Mouse (Mus musculus) layer of hippocampus, adult 2 months (tissue): ENCODE data around the gene Rab40b. TPM values are rescaled to one million over a fixed set of nuclear protein-coding genes. Genes with fewer than 3 reads are reported as not detected.

Source experiments
- DNase-seq, 2 experiments: peaks; one replicate each; pipeline ENCODE4 v3.0.0; 2022; ENCODE audit warnings: low spot score in 2 of 2
- H3K27ac ChIP-seq: fragments of 200-600 bp; 2 replicates; pipeline ENCODE4 v1.8.1; 2022
- H3K4me3 ChIP-seq: fragments of 200-600 bp; 2 replicates; pipeline ENCODE4 v1.8.1; 2022; ENCODE audit warnings: mild to moderate bottlenecking
- CTCF ChIP-seq: fragments of 200-600 bp; conservative IDR thresholded peaks from 2 replicates; pipeline ENCODE4 v1.8.1; 2022; ENCODE audit warnings: antibody characterized with exemption, mild to moderate bottlenecking, moderate library complexity
- total RNA-seq, 2 experiments: library from RNA; stranded (reverse); gene quantifications; 2 replicates each; pipeline ENCODE4 v1.2.3; 2021

The Rab40b gene
- total RNA-seq, 2 experiments from 2014 or later, result 64.8 to 69.4 TPM

GRCm38 (mm10) chr11:121407366-121408155, 19.5 kb upstream of the Rab40b start:
- Histone ChIP-seq H3K27ac (peak overlapping the region; percentile 85), H3K4me3 (no peak overlapping the region)
- DNase-seq, result peak in 1 of 2 experiments; percentile 70
- TF ChIP-seq CTCF, result no peak

GRCm38 (mm10) chr11:121392405-121392804, 4.4 kb upstream of the Rab40b start:
- no peak overlapping the region for H3K27ac ChIP-seq
- no peak for DNase-seq
- TF ChIP-seq CTCF, result no peak
- no peak overlapping the region for H3K4me3 ChIP-seq

GRCm38 (mm10) chr11:121390793-121391192, 2.7 kb upstream of the Rab40b start:
- DNase-seq, result no peak
- H3K4me3 ChIP-seq, result no peak overlapping the region
- no peak overlapping the region for H3K27ac ChIP-seq
- TF ChIP-seq CTCF, result no peak

GRCm38 (mm10) chr11:121388554-121388945, 499 bp upstream of the Rab40b start:
- Histone ChIP-seq H3K4me3 (peak overlapping the region; percentile 94), H3K27ac (peak overlapping the region; percentile 78)
- peak; percentile 8; the same call in 1 of the 2 replicates for TF ChIP-seq CTCF
- no peak for DNase-seq

GRCm38 (mm10) chr11:121380294-121380693, 7.8 kb downstream of the Rab40b start:
- peak overlapping the region; percentile 69 for H3K27ac ChIP-seq

GRCm38 (mm10) chr11:121378644-121379043, 9.4 kb downstream of the Rab40b start:
- peak; percentile 44 for TF ChIP-seq CTCF
- Histone ChIP-seq H3K4me3 (no peak overlapping the region), H3K27ac (no peak overlapping the region)
- no peak for DNase-seq

More at GRCm38 (mm10) chr11:121380294-121380693, 7.8 kb downstream of the Rab40b start:
- TF ChIP-seq CTCF, result no peak
- DNase-seq, result no peak
- no peak overlapping the region for H3K4me3 ChIP-seq

GRCm38 (mm10) chr11:121373305-121373704, 14.7 kb downstream of the Rab40b start:
- no peak for DNase-seq

GRCm38 (mm10) chr11:121370337-121370994, 17.6 kb downstream of the Rab40b start:
- TF ChIP-seq CTCF, result no peak
- DNase-seq, result no peak
- no peak overlapping the region for H3K4me3 ChIP-seq
- no peak overlapping the region for H3K27ac ChIP-seq

More at GRCm38 (mm10) chr11:121373305-121373704, 14.7 kb downstream of the Rab40b start:
- Histone ChIP-seq H3K27ac (no peak overlapping the region), H3K4me3 (no peak overlapping the region)
- no peak for TF ChIP-seq CTCF

GRCm38 (mm10) chr11:121369622-121370021, 18.4 kb downstream of the Rab40b start:
- Histone ChIP-seq H3K4me3 (no peak overlapping the region), H3K27ac (no peak overlapping the region)
- TF ChIP-seq CTCF, result peak; percentile 82
- peak in 1 of 2 experiments; percentile 64 for DNase-seq

GRCm38 (mm10) chr11:121368731-121369130, 19.3 kb downstream of the Rab40b start:
- no peak for TF ChIP-seq CTCF
- no peak for DNase-seq
- H3K27ac ChIP-seq, result no peak overlapping the region
- H3K4me3 ChIP-seq, result no peak overlapping the region

- no peak for TF ChIP-seq CTCF
- Histone ChIP-seq H3K4me3 (no peak overlapping the region), H3K27ac (no peak overlapping the region)
- DNase-seq, result no peak
Measured at GRCm38 (mm10) chr11:121367170-121367707, 20.8 kb downstream of the Rab40b start.

GRCm38 (mm10) chr11:121362212-121362611, 25.8 kb downstream of the Rab40b start:
- no peak overlapping the region for H3K27ac ChIP-seq
- peak; percentile 74 for TF ChIP-seq CTCF
- peak in 1 of 2 experiments; percentile 40 for DNase-seq
- H3K4me3 ChIP-seq, result no peak overlapping the region

- H3K4me3 ChIP-seq, result peak within 1 kb of the TSS; percentile 100
- TF ChIP-seq CTCF, result no peak
- DNase-seq, result peak; percentile 96 to 98
- H3K27ac ChIP-seq, result peak within 1 kb of the TSS; percentile 99
Measured at GRCm38 (mm10) chr11:121354091-121354707, 33.9 kb downstream of the Rab40b start, which contains the start of gene Wdr45b. Gene Wdr45b (minus strand): TSS chr11:121354445.
